Mouse (Mus musculus) ES-CJ7 (cell line): ENCODE measurements at regions not wholly inside any gene's neighbourhood (a gene's known extent, or its start where the extent isn't known, plus 50 kb on each side); places are given as distances from the start of the nearest gene placed in this dataset.

Source experiments
- DNase-seq: peaks from one replicate; pipeline ENCODE4 v3.0.0; 2011; ENCODE audit warnings: low read depth, low spot score

DNA sequence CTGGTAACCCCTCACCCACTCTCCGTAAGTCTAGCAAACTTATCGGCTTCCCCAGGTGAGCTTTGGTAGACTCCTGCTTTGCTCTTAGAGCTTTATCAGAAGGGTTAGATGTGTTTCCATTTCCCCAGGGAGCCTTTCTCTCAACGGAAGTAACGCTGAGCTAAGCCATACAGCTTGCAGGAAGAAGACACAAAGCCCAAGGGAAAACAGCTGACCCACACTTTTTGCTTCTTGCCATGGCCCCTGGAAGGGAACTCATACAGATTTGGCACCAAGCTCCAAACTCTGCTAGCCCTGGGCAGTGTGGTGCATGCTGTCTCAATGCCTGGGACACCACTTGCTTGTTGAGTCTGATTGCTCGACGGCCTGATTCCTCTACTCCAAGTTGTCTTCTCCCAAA, 242.6 kb downstream of the Sipa1l2 start:
- no peak for DNase-seq

DNA sequence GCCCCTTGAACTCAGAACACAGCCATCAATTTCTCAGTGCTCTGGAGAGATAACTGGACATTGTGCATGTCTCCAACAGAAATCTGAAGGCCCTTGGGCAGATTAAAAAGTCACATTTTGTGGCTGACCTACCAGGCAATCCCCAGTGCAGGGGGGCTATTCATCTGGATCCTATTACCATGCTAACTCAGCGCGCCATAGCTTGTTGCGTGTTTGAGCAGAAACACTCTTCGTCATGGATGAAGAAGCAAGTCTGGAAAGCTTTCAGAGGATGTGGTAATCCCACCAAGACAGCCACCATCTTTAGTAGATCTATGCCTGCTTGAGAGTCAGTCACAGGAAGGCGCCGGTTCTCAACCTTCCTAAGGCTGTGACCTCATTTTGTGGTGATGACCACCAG, 243.9 kb downstream of the Sipa1l2 start:
- no peak for DNase-seq

DNA sequence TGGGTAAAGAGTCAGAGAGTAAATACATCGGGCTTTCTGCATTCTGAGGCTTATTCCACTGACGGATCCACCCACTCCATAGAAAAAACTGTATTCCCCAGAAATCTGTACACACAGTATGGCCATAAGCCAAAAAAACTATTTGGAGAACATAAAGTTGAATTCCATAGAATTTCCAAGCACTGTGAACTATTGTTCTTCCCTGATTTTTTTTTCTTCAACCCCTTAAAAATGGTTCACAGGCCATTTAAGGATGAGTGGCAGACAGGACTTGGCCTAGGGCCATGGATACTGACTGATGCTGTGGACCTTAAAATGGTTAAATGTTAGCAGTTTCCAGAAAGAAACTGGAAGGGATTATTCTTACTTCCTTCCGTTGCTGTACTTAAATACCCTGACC, 247.0 kb downstream of the Sipa1l2 start:
- DNase-seq = no peak

DNA sequence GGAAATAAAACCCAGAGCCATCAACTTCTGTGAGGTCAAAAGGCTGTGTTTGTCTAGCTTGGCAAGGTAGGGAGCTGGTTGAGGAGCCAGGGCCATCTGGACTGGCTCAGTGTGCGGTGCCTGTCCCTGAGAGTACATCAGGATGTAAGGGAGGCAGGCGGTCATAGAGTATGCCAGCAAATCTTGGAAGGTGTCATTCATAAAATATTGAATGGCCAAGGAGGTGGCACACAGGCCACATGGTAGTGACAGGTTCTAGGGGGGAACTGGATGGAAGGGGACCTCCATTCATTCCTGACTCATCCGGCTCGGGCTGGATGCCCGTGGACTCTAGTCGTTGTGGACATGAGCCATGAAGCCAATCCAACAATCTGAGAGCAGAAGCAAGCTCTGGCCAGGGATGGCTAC, 252.0 kb downstream of the Sipa1l2 start:
- no peak for DNase-seq

DNA sequence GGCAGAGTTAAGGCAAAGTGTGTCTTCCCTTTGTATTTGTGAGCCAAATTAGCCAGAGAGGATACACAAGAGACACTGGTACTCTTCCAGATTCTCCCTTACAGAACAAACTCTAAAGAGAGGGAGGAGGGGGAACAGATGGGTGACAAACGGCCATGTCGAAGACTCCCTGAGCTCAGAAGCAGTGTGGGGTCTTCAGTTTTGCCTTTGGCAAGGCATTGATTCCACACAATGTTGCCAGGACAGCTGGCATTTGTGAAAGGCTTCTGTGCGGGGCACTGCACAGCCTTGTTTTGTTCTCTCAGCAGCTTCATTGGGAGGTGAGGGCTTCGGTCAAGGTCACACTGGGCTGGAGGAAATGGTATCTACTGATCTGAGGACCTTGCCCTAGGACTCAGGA, 253.9 kb downstream of the Sipa1l2 start:
- no peak for DNase-seq

DNA sequence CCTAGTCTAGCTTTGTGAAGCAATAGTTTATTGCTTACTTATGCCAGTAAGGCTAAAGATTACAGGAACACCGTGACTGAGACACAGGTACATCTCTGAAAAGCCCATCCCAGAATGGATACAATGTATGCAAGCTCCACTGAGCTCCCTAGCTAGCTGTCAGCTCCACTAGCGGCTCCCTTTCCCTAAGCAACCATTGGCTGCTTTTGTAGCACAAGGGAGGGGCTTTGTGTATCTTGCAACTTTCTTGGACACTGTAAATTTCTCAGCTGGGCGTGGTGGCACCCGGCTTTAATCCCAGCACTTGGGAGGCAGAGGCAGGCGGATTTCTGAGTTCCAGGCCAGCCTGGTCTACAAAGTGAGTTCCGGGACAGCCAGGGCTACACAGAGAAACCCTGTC, 254.6 kb downstream of the Sipa1l2 start:
- peak; percentile 65 for DNase-seq

DNA sequence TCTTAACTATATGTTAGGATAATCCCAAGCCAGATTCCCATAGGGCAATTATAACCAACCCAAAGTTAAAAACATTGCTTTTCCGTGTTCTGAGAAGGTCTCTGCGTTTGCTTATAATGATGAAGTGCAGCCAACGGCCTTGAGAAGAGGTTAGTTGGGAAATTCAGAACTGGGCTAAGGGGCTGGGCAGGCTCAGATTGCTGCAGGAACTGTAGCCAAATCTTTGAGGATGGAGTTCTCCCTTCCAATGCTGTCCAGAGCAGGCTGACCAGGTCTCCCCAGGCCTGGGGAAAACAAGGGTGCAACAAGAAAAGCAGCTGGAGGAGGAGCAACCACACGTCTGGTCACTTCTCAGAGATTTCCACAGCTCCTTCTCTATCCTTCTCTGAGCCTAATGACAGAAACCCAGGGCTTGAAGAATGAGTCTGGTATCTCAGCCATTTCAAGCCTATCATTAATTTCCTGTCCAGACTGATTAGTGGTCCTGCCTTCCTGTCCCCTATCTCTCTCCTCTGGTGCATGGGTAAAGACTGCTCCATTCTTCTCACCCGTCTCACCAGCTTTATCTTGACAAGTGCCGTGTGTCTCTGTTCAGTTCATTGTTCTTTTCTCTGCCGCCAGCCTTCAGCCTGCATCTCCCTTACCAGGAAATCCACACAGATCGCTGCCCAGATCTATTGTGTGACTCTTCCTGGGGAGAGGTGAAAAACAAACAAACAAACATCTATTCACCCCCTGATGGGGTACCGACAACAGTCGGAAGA, 255.2 kb downstream of the Sipa1l2 start:
- DNase-seq = no peak

DNA sequence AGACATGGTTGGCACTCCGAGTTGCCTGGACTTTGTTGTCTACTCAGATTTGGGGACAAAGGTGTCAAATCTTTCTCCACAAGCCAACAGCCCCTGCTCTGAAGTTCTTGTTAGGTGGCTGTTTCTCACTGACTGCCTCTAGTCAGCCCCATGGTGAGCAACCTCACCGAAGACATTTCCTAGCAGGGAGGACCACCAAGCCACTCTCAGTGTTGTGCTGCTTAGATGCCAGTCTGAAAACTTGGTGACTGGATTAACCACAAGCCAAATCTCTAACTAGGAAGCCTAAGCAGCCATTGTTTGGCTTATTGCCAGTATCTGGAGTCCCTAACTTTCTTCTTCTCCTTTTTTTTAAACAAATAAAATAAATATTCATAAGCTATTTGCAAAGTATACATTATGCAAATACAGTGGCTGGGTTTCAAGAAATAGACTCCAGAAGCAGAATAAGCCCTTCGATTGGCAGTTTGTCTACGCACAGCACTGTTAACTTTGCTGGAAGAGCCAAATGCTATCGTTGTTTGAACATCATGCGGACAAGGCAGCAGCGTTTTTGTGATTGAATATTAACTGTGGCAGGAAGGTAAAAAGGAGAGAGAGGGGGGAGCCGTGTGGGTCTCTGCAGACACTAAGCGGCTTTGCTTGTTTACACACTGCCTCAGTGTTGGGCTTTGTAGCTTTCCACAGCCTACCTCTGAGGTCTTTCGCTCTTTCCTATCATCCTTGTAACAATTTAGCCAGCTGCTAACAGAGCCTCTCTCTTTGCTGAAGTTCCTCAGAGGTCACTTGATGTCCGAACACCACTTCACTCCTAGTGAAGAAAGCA, 257.4 kb downstream of the Disc1 start:
- no peak for DNase-seq
